Mouse (Mus musculus) urinary bladder, postnatal 4 days (tissue): ENCODE results near the gene Cfap77.

Source experiments
- DNase-seq, 2 experiments: peaks; one replicate each; pipeline ENCODE4 v3.0.0; 2021 to 2022; ENCODE audit warnings: low spot score in 2 of 2

Cfap77 gene

DNA sequence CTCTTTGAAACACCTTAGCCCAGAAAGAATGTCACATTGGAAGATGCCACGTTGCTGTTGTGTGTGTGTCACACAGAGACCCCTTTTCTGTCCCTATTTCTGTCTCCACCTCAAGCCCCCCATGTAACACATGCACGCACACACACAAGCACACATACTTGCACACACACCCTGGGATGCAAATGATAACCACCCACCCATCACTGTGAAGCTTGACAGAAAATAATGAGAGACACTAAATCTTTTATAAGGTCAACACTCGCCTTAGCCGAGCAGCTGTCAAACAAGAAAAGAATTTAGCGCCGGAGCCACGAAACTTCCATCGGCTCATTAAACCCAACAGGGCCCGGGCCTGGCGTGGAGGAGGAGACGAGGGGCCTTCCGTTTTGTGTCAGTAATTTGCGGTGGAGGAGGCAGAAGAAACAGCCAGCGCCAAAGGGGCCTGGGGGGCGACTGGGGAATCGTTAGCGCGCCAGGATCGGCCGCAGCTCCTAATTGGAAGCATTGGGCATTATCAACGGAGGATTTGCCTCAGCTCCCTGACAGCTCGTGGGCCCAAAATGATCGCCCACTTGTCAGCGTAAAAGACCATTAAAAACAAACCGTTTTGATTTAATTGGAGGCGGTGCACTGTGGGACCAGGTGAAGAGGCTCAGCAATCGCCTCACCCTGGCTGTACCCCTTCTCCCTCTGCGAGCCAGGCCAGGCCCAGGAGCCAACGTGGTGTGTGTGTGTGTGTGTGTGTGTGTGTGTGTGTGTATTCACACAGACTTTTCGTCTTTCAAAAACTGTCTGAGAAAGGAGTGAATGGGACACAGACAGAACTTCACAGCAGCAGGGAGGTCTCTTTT is 111.0 kb downstream of the Cfap77 start:
- no peak for DNase-seq

DNA sequence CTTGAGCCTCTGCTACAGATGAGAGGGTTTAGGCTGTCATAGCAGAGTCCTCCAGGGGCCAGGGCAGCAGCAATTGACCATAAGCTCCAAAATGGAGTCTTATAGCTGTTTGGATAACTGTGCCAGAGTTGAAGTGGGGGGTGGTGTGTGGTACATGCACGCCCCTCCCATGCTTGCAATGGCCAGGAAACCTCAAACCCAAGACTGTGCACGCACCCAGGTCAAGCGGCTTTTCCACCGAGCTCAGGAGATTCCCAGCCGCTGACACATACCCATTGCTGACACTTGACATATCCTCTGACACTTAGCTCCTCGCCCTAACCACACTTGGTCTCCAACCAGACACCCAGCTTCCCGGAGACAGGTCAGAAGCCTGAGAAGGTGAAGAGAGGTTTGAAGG is 115.9 kb downstream of the Cfap77 start:
- no peak for DNase-seq

DNA sequence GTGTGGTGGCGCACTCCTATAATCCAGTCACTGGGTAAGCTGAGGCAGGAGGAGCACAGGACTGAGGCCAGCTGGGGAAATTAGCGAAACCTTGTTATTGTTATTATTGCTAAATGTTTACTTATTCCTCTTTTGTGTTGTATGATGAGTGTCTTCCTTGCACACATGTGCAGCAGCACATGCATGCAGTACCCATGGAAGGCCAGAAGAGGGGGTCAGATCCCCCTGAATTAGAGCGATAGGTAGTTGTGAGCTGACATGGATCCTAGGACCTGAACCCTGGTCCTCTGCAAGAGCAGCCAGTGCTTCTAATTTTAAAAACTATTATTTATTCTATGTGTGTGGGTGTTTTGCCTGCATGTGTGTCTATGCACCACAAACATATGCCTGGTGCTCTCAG is 124.3 kb downstream of the Cfap77 start:
- no peak for DNase-seq

DNA sequence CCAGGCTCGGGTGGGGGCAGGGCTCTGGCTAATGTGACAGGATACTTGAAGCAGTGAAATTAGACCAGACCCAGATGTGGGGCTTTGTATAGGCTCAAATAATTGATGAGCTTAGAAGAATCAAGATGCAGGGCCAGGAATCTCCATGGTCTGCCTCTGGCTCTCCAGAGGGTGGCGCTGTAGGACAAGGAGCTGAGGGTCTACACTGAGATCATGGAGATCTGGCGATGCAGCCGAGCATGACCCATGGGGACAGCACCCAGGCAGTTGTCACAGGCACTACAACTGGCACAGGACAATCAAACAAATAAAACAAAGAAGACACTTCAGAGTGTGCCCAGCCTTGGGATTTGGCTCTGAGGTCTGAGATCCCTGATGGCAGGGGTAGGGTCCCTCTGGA is 131.0 kb downstream of the Cfap77 start:
- peak; percentile 53 to 81 for DNase-seq

DNA sequence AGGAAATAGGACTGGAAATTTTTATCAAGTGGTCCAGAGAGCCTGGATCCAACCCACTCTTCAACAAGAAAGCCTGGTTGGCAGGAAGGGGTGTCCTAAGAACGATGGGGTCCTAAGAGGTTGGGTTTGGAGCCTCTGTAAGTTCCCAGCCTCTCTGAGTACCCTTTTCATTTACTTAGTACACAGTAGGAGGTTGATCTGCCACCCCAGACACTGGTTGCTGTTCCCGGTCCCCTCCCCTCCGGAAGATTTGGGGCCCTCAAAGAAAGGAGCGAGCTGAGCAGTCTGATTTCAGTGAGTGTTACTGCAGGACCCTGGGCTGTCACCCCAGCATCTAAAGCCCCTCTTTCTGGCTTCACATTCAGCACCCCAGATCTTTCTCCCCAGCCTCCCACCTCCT is 135.9 kb downstream of the Cfap77 start:
- no peak for DNase-seq

DNA sequence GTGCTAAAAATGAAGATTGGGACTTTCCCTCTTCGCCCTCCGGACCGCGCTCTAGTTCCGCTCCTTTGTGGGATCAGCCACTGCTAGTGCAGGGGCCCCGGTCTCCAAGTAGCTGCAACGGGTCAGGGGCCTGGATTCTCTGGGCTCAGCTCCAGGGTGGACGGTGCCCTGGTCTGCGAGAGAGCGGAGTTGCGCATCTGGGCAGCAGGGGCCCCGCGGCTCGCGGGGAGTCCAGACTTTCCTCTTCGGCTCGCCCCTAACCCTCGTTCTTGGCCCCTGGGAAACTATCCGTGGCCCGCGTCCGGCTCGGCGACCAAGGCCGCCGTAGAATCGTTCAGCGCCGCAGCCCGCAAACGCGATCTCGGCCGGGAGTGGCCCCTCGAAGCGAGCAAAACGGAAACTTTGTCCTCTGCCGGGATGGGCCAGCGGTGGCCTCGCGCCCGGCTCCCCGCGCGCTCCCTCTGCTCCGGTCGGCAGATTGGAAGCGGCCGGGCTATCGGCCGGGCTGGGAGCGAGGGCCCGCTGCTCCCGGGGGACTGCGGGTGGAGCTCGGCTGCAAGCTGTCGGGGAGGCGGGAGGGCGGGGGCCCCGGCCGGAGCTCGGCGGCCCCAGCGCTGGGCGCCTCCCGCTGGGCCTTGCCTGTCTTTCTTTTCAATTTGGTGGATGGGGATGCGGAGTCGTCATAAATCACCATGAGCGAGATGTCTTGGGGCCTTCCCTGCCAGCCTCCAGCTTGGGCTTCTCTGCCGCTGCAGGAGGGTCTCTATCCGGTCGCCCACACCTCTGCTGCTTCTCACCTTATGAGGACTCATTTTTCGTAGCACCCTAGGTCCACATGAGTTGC is 137.1 kb downstream of the Cfap77 start:
- DNase-seq = no peak

DNA sequence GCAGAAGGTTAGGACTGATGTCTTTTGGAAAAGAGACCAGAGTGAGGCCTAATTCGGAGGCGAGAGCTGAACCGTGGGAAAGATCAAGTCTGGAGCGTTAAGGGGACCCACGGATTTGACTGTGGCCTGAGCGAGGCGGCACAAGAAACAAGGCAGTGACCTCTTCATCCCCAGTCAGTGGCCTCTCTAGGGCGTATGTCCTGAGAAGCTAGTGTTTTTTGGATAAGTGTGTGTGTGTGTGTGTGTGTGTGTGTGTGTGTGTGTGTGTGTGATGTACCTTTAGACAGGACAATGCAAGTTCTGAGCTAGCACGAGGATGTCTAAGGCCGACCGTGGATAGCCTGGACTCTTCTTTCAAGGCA is 137.7 kb downstream of the Cfap77 start:
- no peak for DNase-seq

DNA sequence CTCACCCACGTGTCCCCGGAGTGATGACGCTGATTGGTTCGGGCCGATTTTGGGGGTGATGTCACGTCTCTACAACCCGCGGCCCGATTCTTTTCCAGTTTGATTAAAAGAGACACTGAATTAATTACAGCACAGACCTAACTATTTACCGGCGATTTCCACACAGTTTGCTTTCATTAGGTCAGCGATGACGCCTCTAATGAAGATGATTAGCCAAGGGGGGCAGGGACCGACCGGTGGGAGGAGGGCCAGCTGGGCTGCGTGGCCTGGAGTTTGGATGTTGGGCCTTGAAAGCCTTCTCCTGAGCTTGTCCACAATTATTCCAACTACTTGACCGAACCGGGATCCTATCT is 138.4 kb downstream of the Cfap77 start, which contains the start of gene Barhl1:
Gene Barhl1, minus strand, starts transcription at position 156 of the 353 bp plus-strand sequence.
- DNase-seq = no peak

DNA sequence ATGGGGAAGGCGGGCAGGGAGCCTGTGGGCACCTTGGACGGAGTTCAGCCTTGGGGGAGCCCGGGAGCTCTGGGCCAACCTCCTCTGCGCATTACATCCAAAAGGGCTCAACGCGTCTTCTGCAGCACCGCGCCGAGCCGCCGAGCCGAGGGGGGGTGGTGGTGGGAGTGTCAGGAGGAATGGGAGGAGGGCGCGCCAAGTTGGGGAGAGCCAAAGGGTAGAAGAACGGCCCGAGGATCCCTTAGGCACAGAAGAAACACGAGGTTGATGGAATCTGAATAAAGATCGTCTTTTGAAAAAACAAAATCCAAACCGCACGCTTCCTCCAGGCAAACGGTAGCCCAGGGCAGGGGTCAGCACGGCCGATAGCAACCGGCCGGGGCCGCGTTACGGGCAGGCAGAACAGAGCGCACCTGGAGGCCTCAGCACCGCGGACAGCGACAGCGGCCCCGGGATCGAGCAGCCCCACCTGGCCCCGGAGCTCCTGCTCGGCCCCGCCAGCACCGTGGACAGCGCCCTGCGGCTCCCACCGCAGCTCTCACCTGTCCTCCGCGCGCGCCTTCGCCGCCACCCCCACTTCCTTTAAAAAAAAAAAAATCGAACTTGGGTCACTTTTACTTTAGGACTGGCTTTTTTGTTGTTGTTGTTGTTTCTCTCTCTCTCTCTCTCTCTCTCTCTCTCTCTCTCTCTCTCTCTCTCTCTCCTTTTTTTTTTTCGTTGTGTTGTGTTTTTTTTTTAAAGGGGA is 138.9 kb downstream of the Cfap77 start:
- peak; percentile 67 to 76 for DNase-seq

DNA sequence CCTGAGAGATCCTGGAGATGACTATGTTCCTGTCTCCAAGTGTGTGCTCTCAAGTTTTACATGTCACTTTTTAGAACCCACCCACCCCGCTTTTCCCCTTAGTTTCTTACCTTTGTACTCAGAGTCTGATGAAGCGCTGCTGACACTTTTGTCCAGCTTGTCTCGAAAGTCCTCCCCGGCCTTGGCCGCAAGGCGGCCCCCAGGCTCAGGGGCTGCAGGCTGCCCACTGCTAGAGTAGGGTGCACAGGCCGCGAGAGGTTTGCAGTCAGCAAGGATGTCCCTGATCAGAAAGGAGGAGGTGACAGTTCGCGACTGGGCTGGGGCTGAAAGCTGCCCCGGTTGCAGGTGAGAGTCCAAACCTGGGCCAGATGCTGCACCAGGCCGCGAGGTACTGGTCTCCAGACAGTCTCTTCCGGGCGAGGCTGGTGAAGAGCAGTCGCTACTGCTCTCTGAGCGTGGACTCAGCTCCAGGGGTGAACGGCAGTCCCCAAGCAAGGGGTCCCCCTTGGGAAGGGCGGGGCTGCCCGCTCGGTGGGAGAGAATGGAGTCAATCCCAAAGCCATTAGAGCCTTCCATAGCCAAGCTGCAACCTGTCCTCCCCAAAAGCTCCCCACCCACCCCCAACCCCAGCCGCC is 139.6 kb downstream of the Cfap77 start:
- DNase-seq = no peak

DNA sequence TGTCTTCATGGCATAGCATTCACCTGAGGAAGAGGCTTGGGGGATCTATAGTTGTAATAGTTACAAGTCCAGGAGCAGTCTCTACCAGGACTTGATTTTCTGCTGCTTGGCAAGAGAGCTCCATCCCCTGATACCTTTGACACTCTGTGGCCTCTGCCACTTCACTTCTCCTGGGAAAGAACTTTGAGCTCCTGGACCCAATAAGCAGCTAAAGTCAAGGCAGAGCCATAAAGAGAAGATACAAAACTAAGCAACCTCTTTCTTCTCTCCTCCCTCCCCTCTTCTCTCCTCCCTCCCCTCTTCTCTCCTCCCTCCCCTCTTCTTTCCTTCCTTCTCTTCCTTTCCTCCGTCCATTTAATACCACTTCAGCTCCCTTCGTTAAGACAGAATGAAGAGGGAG is 140.7 kb downstream of the Cfap77 start:
- DNase-seq = no peak

DNA sequence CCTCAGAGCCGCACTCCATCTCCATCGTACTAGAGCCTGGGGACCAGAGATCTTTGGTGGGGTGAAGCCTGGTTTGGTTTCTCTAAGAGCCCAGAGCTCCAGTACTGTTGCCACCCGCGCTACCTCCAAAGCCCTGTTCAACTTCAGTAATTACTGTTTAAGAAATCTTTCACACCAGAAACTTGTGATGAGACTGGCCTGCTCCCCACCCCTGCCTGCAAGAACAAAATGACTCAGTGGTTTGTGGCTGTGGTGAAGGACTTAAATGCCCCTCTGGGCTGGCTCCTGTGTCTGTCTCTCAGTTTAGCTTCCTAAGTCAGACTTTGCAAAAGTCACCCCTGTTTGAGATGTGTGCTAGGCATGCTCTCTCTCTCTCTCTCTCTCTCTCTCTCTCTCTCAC is 141.9 kb downstream of the Cfap77 start:
- no peak for DNase-seq

DNA sequence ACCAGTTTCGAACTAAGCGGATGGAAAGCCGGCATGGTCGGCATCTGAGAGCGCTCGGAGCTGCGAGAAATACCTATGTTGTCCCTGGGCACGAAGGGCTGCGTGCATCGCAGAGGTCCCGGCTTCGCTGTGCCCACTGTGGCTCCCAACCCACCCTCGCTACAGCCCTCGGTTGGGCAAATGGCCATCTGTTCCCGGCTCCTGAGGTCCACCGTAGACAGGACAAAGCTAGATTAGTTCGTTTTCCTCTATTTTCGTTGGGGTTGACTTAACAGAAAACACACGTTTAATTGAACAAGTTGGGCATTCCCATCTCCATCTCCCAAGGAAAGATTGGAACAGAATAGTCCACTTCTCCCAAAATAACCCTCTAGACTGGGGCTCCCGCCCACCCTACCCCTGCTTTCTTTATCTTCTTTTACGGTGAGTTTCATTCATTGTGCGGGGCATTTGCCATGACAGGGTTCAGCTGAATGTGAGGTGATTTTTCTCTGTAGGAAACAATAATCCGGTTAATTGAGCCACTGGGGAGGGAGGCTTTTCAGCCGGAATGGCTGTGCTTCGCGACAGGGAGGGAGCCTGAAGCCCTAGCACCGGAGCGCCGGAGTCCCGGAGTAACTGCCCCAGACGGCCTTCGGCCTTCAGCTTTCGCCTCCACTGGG is 142.7 kb downstream of the Cfap77 start:
- no peak for DNase-seq

DNA sequence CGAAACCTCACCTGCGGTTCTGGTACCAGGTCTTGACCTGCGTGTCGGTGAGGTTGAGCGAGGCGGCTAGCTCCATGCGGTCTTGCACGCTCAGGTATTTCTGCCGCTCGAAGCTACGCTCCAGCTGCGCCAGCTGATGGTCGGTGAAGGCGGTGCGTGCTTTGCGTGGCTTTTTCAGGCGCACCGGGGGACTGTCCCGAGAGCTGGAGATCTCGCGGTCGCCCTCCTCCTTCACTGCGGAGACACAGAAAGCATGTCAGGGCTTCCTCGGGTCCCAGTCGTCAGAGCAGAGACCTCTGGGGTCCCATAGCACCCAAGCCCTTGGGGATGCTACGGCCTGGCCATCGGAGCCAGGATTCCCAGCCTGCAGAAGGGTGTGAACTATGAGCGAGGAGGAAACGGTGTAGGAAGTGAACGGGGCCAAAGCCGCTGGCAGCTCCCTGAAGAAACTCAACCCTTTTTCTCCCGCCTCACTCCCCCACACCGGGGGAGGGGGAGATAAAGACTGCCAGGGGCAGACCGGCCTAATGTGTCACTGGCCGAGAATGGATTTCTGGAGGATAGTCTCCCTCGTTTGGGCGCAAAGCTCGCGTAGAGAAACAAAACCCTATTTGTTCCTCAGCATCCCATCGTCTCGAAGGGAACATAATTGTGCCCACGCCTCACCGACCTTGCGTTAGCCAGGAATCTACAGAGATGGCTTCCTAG is 143.4 kb downstream of the Cfap77 start:
- no peak for DNase-seq

DNA sequence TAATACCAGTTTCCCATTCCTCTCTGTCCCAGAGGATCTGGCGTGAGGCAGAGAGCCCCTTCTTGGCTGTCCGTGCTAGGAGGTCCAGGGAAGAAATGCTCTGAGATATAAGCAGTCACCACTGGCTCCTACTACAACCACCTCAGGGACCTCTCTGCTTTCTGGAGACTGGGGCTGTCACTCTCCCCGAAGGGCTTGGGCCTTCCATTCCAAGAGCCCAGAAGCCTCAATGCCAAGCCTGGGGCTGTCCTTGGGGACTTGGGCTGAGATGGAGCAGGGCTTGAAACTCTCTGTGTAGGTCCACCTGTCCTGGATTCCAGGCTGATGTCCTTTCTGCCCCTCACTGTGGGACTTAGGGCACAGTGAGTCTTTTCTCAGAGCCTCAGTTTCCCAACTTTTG is 144.0 kb downstream of the Cfap77 start:
- DNase-seq = no peak

DNA sequence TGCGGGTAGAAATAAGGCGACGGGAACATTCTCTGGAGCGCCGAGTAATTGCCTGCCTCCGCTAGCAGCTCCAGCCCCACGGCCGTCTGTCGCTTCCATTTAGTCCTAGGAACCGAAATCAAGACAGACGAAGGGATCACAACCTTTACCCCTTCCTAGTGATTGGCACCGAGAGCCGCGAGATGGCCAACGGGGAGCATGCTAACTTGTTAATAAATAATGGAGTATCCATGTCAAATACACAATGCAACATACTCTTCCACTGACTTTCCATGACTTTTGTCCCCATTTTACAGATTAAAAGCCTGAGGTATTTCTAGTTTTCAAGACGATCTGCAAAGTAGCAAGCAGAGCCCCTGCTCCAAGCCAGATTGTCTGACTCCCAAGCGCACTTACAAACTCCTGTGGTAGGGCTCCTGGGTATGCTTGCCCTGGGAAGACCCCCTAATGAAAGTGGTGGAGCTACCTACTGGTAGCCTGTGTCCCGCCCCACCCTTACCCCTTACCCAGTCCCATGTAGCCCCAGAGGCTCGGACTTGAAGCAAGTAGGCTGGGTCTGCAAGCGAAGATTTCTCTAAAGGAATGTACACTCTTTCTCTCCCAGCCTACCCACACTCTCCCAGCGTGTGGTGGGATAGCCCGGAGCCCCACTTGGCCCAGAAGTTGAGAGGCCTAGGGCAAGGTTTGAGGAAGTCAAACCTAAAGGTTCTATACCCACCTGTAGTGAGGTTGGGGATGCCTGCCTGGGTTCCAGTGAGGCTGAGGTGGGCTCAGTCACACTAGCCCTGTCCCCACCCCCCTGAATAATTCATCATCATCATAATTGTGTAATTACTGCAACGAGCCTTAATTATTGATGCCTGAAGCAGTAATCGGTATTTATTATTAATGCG is 144.8 kb downstream of the Cfap77 start:
- no peak for DNase-seq

DNA sequence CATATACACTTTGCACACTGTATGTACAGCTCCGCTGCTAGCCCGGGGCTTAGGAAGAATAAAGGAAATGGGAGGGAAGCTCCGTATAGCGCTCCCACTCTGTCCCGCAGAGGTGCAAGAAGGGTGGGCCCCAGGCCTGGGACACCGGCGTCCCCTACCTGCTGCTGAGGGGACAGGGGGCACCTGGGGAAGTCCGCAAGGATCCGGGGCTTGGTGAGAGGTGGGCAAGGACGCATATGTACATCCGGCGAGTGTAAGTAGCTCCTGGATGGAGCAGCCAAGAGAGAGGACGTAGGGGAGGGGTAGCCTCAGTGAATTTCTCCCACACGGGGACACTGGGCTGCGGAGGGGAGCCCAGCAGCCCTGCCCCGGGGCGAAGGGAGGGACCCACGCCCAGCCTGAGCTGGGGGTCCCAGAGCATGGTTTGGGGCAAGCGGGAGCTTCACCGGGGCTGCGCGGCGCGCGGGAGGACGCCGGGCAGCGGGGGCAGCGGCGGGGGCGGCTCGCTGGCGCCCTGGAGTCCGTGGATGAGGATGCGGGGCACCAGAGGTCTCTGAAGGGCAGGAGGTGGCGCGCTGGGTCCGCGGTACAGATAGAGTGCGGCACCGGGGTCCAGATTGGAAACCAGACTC is 145.6 kb downstream of the Cfap77 start:
- no peak for DNase-seq

DNA sequence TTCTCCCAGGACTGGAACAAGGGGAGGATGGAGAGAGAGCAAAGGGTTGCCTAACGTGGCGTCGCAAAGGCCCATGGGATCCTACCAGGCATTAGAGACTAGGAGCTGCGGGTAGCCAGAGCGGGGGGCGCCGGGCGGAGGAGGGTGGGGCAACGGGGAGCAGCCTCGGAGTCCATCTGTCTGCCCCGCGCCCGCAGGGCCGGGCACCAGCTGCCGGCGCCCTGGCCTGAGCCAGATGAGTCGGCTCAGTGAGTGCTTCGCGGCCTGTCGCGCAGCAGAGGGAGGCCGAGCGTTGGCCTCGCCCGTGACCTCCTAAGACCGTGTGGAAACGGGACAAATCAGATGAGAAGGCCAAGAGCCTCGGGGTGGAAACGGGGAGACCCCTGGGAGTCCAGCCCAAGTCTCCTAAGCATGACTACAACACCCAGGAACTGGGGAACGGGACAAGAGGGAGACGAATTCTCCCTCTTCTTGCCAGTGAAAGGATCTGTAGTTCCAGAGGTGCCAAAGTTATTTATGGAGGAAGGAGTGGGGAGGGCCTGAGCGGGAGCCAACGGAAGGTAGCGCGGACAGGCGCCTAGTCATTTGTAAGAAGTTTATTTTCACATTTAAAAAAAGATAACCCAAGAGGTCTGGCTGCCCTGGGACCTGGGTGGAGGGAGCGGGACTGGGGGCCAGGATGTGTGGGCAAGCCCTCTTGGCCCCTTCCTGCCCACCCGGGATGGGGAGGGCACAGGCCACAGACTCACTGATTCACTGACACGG is 146.3 kb downstream of the Cfap77 start:
- no peak for DNase-seq
